Mouse (Mus musculus): ENCODE results near the gene Apoc3.

DNA sequence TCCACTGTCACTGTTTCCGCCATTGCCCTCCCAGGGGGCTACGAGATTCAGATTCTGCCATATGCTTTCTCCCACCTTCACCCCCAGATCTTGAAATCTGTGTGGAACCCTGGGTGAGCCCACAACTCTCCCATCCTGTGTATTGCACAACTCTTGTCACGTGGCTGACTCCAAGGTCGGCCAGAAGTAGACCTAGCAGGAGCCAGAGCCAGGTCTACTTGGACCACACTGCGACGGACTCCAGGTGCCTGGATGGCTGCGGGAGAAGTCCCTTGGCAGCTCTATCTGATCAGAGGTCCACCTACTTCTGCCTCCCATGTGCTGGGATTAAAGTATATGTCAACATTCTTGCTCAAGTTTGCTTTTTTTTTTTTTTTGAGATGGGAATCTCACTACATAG lies 25.7 kb upstream of the Apoc3 start:
- TF ChIP-seq CTCF (IDR thresholded peaks at IDR 0.05; ENCODE audit: low read depth) (no peak), EP300 (IDR thresholded peaks at IDR 0.05; ENCODE audit: low read depth) (no peak)
